Mouse (Mus musculus): ENCODE results near the gene Sept5.

Sept5 gene

GRCm38 (mm10) chr16:18585676-18586075, 44.1 kb downstream of the Sept5 start:
- TF ChIP-seq GATA4 (IDR thresholded peaks at IDR 0.05; ENCODE audit: insufficient replicate concordance, low read length): no peak

DNA sequence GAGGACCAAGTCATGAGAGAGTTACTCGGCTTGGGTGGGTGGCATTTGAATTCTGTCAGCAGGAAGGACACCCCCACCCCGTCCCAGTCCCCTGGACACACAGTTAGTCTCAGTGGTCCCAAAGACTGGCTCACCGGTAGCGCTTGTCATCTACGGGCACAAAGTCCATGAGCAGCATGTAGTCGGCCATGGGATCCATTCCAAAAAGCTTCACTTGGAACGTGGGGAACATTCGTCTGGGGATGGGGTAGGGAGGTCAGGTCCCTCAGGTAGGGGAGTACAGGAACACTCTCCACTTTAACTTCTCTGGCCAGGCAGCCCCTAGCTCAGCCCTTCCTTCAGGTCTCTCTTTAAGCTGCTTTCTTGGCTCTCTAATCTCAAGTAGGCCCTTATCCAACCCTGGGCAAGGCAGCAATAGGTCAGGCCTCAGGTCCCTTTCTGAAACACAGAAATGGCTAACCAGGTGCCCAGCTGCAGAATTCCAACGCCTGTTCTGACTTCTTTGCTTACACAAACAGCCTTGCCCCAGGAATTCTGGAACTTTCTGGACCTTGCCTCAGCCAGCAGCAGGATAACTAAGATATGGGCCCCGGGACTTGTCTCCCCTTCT, 44.7 kb downstream of the Sept5 start:
- TF ChIP-seq GATA4 (IDR thresholded peaks at IDR 0.05; ENCODE audit: insufficient replicate concordance, low read length): no peak

GRCm38 (mm10) chr16:18583673-18584357, 45.9 kb downstream of the Sept5 start:
- no peak for TF ChIP-seq GATA4 (IDR thresholded peaks at IDR 0.05; ENCODE audit: insufficient replicate concordance, low read length)

- no peak for TF ChIP-seq GATA4 (IDR thresholded peaks at IDR 0.05; ENCODE audit: insufficient replicate concordance, low read length)
Observed at GRCm38 (mm10) chr16:18583169-18583568, 46.6 kb downstream of the Sept5 start.

DNA sequence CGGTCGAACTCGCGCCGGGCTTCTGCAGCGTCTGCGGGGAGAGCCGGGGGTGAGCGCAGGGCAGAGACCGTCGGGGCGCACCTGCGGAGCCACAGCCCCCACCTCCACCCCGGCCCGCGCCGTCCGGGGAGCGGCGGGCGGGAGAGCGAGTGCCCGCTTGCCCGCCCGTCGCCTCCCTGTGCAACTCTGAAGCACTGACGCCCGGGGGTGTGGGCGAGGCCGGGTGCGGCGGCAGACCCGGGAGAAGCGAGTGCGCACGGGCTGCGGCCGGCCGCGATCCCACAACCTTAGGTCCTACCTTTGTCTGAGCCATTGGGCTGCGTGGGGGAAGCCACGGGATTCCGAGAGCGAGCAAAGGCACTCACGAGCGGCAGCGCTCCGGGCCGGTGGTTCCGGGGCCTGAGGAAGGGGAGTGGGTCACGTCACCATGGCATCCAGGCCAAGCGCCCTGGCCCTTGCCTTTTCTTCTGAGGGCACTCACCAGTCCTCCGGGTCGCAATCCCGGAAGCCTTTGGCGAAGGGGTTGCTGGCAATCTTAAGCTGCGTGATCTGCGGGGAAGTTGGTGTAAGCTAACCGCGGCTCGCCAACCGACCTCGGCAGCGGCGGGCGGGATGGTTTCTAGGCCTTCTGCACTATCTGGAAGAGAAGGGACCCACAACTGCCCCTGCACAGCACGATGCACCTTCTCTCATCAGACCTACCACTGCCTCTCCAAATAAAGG, 47.2 kb downstream of the Sept5 start:
- no peak for TF ChIP-seq GATA4 (IDR thresholded peaks at IDR 0.05; ENCODE audit: insufficient replicate concordance, low read length)

- TF ChIP-seq GATA4 (IDR thresholded peaks at IDR 0.05; ENCODE audit: insufficient replicate concordance, low read length): no peak
Observed at GRCm38 (mm10) chr16:18581623-18582205, 48.0 kb downstream of the Sept5 start.

DNA sequence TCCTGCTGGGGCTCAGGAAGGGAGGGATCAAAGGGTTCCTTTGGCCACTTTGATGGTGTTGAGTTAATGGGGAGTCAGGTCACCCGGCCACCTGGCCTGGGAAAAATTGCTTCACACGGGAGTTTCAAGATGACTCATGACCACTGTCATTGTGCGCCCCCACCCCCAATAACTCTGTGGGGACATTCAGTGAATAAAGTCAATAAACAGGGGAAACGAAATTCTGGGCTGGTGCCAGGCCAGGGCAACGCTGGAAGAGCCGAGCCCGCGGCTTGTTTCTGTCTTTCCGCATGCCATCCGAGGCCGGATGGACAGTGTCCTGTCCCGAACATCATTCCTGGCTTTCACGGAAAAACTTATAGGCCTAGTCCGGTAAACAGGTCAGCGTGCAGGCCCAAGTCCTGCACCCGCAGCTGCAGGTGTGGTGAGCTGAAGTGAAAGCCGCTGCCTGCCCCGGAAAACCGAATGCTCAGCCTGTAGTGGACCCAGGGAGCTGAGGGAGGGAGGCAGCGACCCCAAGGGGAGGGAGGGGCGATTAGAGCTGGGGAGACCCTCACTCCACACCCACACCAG, 48.6 kb downstream of the Sept5 start:
- no peak for TF ChIP-seq GATA4 (IDR thresholded peaks at IDR 0.05; ENCODE audit: insufficient replicate concordance, low read length)

DNA sequence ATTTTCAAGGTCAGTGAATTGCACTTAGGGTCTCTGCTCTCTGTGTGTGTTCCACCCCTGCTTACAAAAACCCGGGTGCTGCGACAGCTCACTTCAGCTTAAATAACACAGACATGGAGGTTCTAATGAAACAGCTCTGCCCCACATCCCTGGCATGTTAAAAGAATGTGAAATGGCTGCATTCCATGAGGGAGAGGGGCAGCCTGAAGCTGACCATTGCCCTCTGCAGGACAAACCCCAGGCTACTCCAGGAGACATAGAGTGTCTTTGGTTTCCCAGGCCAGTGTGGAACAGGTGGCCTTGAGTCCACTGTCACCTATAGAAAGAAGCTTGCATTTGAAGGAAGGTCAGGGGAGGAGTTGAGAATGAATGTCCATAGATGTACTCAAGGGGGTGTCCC, 49.4 kb downstream of the Sept5 start:
- TF ChIP-seq GATA4 (IDR thresholded peaks at IDR 0.05; ENCODE audit: insufficient replicate concordance, low read length): no peak

DNA sequence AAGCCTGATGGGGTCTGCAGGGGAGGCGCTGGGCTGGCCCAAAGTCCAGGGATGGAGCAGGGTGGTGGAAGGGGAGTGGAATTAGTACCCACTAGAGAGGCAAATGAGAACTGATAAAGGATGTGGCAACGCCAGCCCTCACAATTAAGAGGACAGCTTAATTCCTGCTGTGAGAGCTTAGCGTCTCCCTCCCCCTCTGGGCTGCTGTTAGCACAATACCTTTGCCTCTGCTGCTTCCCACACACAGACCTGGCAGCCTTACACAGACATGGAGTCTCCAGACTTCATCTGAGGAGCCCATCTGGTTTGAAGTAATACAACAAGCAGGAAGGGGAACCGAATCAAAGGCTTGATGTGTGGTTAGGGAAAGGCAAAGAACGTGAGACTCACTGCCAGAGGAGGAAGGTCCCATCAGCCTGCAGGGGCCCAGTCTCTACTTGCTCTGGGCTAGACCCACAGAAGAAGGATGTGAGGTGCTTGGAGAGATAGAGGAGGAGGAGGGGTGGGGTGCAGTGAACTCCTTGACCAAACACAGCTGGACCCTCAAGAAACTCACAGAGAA, 52.1 kb downstream of the Sept5 start:
- TF ChIP-seq GATA4 (IDR thresholded peaks at IDR 0.05; ENCODE audit: insufficient replicate concordance, low read length): no peak

DNA sequence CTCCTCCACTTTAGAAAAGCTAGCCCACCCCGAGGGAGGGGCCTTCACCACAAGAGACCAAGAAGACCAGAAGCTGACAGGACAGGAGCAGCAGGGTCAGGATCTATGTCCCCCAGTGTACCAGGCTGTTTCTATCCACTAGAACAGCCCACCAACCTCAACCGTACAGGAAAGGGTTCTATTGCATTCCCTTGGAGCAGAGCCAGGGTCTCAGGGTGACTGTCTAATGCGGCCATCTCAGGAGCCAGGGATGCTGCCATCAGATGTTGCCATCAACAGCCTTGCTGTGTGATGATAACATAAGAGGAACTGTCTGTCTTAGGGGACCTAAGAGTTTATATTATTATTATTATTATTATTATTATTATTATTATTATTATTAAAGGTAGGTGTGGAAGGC, 52.7 kb downstream of the Sept5 start:
- TF ChIP-seq GATA4 (IDR thresholded peaks at IDR 0.05; ENCODE audit: insufficient replicate concordance, low read length): no peak

- TF ChIP-seq GATA4 (IDR thresholded peaks at IDR 0.05; ENCODE audit: insufficient replicate concordance, low read length): no peak
Observed at GRCm38 (mm10) chr16:18574196-18574595, 55.6 kb downstream of the Sept5 start.
